Mouse (Mus musculus): ENCODE data around the gene Cobl. TPM values are rescaled to one million over a fixed set of nuclear protein-coding genes. Genes with fewer than 3 reads are reported as not detected.

The Cobl gene
- polyA plus RNA-seq, 1 experiment, result 4.4 TPM

DNA sequence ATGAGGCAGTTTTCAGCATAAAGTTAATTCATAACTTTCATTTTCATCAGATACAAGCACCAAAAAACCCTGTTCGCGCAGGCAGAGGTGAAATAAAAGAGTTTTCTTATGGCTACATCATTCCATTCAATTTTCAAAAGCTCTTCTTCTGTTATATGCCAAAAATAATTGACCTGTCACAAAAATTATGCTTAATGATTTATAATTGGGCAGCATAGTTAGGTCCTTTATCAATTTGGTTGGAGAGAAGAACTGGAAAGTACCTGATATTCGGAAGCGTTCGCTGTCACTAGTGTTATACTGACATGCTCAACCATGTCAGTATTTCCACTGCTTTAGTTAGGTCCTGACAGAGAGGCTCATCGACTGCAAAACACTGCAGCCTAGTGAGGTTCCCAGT, 191.0 kb downstream of the Cobl start:
- no peak overlapping the region for H3K27ac ChIP-seq (replicated peaks; ENCODE audit: low read depth, low read length)
- no peak overlapping the region for H3K4me3 ChIP-seq (ENCODE audit: insufficient read depth, low read depth, low read length)
- no peaks in the 10 kb centered on the region for H3K4me1 ChIP-seq (ENCODE audit: control insufficient read depth, insufficient read depth, insufficient read length, low read length)

DNA sequence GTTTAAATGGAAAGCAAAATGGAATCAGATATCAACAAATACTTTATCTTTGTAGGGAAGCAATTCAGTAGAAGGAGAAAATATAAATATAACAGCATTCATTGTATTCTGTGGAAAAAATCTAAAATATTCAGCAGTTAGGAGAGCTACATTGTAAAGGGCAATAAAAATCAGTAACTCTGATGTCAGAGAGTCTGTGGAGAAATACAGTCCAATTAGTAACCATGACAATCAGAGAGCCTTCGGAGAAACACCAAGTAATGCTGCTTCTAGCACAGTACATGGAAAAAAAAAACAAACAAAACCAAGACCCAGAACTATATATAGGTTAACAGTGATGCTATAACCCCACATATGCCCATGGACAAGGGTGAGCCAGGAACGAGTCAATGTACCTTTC, 206.3 kb downstream of the Cobl start:
- no peaks in the 10 kb centered on the region for H3K4me1 ChIP-seq (ENCODE audit: control insufficient read depth, insufficient read depth, insufficient read length, low read length)
- no peak overlapping the region for H3K27ac ChIP-seq (replicated peaks; ENCODE audit: low read depth, low read length)
- H3K4me3 ChIP-seq (ENCODE audit: insufficient read depth, low read depth, low read length), result no peak overlapping the region

DNA sequence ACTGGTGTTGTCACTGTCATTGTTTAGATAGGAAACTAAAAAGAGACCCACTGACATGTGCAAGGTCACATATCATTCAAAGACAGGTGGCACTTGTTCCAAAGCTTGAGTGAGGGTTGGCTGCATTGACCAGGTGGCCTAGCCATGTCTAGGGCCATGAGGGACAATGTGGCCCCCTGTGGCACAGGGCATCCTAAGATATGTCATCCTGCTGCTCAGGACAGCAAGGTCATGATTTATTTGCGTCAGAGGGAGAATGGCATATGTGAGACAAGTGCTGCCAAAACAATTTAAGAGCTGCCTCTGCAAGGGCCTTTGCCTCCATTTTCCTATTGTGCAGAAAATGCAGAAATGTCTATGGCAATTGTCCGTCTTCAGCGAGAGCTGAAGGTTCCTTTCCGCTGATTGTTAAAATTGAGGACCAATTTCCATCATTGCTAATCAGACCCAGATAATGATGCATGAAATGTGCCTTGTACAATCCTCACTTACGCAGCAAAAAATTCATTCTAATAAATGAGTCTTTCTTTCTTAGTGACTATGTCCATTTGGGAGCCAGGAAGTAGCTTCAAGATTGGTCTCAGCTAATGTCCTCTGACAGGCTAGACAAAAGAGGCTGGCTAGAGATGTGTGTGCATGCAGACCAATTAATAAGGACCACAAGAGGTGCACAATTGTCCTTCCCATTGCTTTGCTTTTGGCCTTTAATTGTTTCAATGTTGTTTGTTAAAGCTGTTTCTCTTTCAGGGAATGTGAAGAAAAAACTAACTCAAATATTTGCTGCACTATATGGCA, 207.2 kb downstream of the Cobl start:
- H3K4me1 ChIP-seq (ENCODE audit: control insufficient read depth, insufficient read depth, insufficient read length, low read length), result no peaks in the 10 kb centered on the region
- no peak overlapping the region for H3K27ac ChIP-seq (replicated peaks; ENCODE audit: low read depth, low read length)
- H3K4me3 ChIP-seq (ENCODE audit: insufficient read depth, low read depth, low read length), result no peak overlapping the region

DNA sequence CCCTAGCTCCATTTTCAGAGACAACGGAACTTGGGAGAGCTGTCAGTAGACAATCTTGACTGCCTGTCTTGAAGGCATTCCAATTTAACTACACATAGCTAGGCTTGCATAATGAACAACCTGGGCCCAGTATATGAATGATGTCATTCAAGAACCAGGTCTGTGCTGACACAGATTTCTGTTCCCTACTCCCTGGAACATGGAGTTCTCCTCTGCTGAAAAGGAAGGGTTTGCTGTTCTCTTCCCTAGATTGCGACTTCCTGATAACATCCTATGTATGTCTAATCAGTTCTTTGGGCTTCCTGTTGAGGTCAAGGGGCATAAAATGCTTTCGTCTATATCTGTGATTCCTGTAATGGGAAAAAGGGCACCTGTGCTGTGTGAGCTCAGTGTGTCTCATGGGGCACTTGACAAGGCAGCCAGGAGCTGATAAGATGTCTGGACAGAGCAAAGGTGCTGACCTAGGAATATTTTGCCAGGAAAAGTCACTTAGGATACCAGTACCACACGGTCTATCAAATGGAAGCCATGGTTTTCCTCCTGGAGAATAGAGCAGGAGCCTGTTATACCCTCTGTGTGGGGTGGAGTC, 219.3 kb downstream of the Cobl start:
- no peak overlapping the region for H3K27ac ChIP-seq (replicated peaks; ENCODE audit: low read depth, low read length)
- H3K4me1 ChIP-seq (ENCODE audit: control insufficient read depth, insufficient read depth, insufficient read length, low read length), result no peaks in the 10 kb centered on the region
- no peak overlapping the region for H3K4me3 ChIP-seq (ENCODE audit: insufficient read depth, low read depth, low read length)

DNA sequence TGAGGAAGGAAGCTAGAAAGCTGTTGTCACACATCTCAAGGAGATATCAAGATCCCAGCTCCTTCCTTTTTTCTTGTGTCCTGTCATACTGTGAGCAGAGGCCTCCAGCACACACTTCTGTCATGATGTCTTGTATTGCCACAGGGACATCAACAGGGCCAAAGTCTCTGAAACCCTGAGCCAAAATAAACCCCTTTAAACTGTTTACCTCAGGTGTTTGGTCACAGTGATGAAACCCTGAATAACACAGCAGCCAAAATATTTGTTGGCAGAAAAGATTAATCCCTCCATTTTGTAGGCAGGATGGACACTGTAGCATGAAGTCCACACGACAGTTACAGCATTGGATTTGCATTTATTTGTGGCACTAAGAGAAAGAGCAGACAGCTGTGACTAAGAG, 228.4 kb downstream of the Cobl start:
- H3K27ac ChIP-seq (replicated peaks; ENCODE audit: low read depth, low read length), result no peak overlapping the region
- no peak overlapping the region for H3K4me3 ChIP-seq (ENCODE audit: insufficient read depth, low read depth, low read length)
- H3K4me1 ChIP-seq (ENCODE audit: control insufficient read depth, insufficient read depth, insufficient read length, low read length), result no peaks in the 10 kb centered on the region

DNA sequence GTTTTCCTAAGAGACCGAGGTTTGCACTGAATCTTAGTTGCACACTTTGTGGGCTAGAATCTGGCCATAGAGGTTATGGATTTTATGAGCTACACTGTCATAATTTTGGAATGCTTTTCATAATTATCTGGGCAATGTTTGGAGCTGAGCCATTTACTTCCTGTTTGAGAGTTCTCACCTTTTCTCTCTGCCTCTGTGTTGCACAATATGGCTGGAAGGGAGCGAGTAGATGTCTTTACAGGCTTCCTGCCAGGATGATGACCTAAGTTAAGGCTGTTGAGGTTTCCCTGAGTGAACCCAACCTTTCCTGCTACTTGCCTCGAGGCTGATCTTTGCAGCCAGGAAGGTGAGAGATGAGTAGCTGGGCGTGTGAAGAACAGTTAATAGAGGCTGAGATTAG, 229.9 kb downstream of the Cobl start:
- Histone ChIP-seq H3K4me1 (ENCODE audit: control insufficient read depth, insufficient read depth, insufficient read length, low read length) (no peaks in the 10 kb centered on the region), H3K27ac (replicated peaks; ENCODE audit: low read depth, low read length) (no peak overlapping the region), H3K4me3 (ENCODE audit: insufficient read depth, low read depth, low read length) (no peak overlapping the region)

DNA sequence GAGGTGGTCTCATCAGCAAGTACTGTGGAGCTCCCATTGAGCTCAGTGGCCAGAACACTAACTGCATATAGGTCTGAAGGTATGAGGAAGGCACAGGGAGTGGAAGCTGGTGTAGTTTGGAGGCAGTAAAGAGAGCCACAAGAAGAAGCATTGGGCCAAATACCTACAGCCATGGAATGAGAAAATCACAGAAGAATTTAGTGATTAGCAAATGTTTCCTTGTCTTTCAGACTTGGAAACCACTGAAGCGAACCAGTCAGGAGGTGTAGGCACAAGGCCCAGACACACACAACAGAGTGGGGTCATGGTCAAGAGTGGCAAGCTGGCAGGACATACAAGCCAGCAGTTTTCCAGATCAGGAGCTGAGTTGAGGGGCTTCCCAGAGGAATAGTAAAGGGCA, 230.6 kb downstream of the Cobl start:
- Histone ChIP-seq H3K4me3 (ENCODE audit: insufficient read depth, low read depth, low read length) (no peak overlapping the region), H3K27ac (replicated peaks; ENCODE audit: low read depth, low read length) (no peak overlapping the region), H3K4me1 (ENCODE audit: control insufficient read depth, insufficient read depth, insufficient read length, low read length) (no peaks in the 10 kb centered on the region)

- Histone ChIP-seq H3K4me1 (ENCODE audit: control insufficient read depth, insufficient read depth, insufficient read length, low read length) (no peaks in the 10 kb centered on the region), H3K27ac (replicated peaks; ENCODE audit: low read depth, low read length) (no peak overlapping the region), H3K4me3 (ENCODE audit: insufficient read depth, low read depth, low read length) (no peak overlapping the region)
Observed at GRCm38 (mm10) chr11:12232743-12233125, 232.0 kb downstream of the Cobl start.

DNA sequence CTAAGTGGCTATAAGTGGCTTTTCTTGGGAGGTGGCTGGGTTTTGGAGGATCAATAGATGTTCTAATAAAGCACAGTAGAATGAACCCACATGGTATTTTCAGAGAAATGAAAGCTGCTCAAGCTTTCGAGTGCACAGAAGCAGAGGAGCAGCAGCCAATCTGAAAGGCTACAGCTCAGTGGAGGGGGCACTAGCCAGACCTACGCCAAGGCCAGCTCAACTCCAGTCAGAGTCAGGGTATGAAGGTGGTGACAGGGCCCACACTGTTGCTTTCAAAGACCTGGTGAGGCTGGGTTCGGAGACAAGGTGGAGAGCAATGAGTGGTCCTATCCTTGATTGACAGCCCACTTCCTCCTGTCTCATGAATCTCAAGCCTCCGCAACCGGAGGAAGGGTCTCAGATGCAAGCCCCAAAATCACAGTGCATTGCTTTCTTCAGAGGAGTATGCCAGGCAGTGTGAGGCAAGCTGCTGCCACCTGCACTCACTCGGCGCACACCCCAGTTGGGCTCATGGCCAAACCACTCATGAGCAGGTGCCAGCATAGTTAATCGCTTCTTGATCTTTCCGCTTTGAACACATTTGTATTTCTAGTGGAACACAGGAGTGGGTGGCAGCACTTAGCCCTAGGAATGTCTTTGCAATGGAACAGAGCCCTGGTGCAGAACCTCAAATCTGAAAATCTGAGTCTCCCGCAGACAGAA, 232.6 kb downstream of the Cobl start:
- Histone ChIP-seq H3K27ac (replicated peaks; ENCODE audit: low read depth, low read length) (no peak overlapping the region), H3K4me3 (ENCODE audit: insufficient read depth, low read depth, low read length) (no peak overlapping the region)

DNA sequence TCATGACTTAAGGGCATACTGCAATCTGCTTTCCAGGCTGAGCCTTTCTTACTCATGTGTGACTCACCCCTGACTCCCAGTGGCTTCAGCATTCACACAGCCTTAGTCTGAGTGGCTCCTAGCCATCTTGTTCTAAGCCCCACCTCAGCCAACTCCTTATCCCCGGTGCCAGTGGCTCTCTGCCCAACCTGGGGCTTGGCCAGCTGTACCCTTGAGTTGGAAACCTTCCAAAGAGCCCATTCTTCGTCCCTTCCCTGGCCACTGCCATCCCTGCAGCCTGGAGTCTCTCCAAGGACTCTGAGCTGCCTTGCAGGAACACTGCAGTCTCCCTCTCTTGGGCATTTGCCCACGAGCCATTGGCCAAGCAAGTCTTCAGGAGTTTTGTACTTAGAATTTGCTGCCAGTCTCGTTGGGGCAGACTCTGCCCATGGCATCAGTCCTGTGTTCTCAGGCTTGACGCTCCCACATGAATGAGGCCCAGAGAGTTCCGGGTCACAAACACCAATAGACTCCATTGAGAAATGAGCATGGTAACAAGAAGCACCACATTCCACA, 233.2 kb downstream of the Cobl start:
- no peak overlapping the region for H3K27ac ChIP-seq (replicated peaks; ENCODE audit: low read depth, low read length)
- no peaks in the 10 kb centered on the region for H3K4me1 ChIP-seq (ENCODE audit: control insufficient read depth, insufficient read depth, insufficient read length, low read length)
- H3K4me3 ChIP-seq (ENCODE audit: insufficient read depth, low read depth, low read length), result no peak overlapping the region

More for the DNA sequence above, 232.6 kb downstream of the Cobl start:
- H3K4me1 ChIP-seq (ENCODE audit: control insufficient read depth, insufficient read depth, insufficient read length, low read length), result no peaks in the 10 kb centered on the region

DNA sequence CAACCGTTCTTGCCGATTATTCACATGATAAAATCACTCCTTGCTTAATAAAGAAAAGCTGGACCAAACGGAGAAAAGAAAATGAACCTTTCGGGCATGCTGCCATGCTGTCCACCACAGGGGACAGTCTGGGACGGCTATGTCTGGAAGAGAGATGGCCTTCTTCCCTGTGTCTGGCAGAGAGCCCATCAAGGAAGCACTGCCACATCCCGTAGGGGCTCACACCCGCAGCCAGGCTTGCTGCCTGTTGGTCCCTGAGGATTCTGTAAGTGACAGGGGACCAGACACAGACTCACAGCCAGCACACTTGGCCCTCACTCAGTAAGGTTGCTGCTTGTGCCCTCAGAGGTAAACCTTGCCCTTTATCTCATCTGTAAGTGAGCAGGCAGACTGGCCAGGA, 235.3 kb downstream of the Cobl start:
- no peak overlapping the region for H3K4me3 ChIP-seq (ENCODE audit: insufficient read depth, low read depth, low read length)
- no peak overlapping the region for H3K27ac ChIP-seq (replicated peaks; ENCODE audit: low read depth, low read length)
- H3K4me1 ChIP-seq (ENCODE audit: control insufficient read depth, insufficient read depth, insufficient read length, low read length), result no peaks in the 10 kb centered on the region

DNA sequence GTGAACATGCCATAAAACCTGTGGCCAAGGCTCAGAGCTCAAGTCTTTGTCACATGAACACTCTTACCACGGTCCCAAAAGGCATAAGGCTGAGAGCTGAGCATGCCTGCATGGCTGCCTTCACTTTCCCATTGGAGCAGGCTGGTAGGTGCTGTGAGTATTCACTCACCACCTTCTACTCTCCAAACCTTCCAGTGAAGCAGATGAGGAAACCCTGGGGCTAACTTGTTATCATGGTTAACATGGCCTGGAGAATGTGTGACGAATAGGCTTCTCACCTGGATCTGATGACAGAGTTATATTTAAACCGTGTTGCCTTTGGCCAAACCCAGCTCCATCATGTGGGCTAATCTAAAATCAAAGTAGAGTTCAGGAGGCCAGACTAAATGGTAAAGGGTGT, 237.4 kb downstream of the Cobl start:
- H3K27ac ChIP-seq (replicated peaks; ENCODE audit: low read depth, low read length), result no peak overlapping the region
- no peak overlapping the region for H3K4me3 ChIP-seq (ENCODE audit: insufficient read depth, low read depth, low read length)
- H3K4me1 ChIP-seq (ENCODE audit: control insufficient read depth, insufficient read depth, insufficient read length, low read length), result no peaks in the 10 kb centered on the region

DNA sequence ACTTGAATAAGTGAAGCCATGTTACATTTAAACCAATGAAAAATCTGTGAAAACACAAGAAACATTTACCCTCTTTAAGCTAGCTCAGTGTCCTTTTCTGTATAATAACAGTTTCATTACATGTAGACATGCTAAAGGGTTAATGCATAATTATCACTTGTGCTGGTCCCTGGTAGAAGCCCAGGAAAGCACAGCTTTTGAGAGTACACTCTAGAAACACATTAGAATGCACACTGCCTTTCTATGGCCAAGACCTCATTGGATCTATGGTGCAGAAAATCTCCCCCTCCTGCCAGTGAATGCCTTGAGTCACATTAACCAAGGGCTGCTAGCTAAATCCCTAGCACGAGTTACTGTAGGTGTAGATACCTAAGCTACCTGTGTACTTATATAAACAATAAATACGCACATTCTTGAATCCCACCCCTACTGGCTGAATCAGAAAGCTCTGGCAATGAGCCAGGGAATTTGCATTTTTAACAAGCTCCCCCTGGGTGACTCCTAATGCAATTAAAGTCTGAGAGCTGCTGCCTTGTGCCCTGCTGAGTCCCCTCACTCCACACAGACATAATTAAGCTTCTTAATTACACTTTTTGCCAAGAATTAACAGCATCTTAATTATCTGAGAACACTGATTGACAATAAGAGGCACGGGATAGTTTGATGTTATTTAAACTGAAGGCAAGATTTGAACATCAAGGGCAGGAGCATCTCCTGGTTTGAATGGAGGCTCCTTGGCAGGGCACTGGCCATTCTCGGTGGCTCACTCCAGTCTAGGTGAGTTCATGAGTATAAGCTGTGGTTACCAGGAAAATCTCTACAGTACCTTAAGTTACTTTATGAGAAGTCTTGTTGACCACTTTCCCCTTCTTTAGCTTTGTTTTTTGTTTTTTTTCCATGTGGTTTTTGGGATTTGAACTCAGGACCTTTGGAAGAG, 244.9 kb downstream of the Cobl start:
- Histone ChIP-seq H3K4me3 (ENCODE audit: insufficient read depth, low read depth, low read length) (no peak overlapping the region), H3K27ac (replicated peaks; ENCODE audit: low read depth, low read length) (no peak overlapping the region), H3K4me1 (ENCODE audit: control insufficient read depth, insufficient read depth, insufficient read length, low read length) (no peaks in the 10 kb centered on the region)

DNA sequence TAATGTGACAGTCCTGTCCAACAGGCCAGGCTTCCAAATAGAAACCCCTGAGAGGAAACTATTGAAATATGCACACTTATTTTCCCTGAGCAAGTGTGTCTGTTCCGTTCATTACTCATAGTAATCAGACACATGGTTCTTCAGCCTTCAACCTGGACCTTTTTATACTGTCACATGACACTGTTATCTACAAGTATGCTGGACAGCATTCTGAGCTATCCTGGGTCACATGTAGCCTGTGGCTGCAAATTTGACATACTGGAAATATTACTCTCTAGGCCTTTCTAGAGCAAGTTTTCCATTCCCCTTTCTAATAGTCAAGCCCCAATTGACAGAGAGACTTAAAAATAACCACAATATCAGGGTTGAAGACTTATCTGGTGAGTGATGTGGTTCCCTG, 247.9 kb downstream of the Cobl start:
- Histone ChIP-seq H3K4me1 (ENCODE audit: control insufficient read depth, insufficient read depth, insufficient read length, low read length) (no peaks in the 10 kb centered on the region), H3K27ac (replicated peaks; ENCODE audit: low read depth, low read length) (no peak overlapping the region), H3K4me3 (ENCODE audit: insufficient read depth, low read depth, low read length) (no peak overlapping the region)

- no peak overlapping the region for H3K27ac ChIP-seq (replicated peaks; ENCODE audit: low read depth, low read length)
- H3K4me1 ChIP-seq (ENCODE audit: control insufficient read depth, insufficient read depth, insufficient read length, low read length), result no peaks in the 10 kb centered on the region
- H3K4me3 ChIP-seq (ENCODE audit: insufficient read depth, low read depth, low read length), result no peak overlapping the region
Observed at GRCm38 (mm10) chr11:12215582-12215981, 249.2 kb downstream of the Cobl start.

All from brown adipose tissue, adult 24 weeks (tissue).